Mouse (Mus musculus) heart, postnatal 0 days (tissue): ENCODE measurements around the gene Steap4. TPM values are rescaled to one million over a fixed set of nuclear protein-coding genes. Genes with fewer than 3 reads are reported as not detected.

Experiments used
- ATAC-seq: fragments of 200-750 bp; cut with Nextera tagmentation; 2 replicates; pipeline ENCODE4 v1.8.0; 2017; ENCODE audit warnings: low read depth, moderate number of reproducible peaks, moderate library complexity; ENCODE audit not compliant: insufficient read depth
- DNase-seq: peaks from one replicate; pipeline ENCODE4 v3.0.0-alpha.2; 2016; ENCODE audit warnings: low spot score
- H3K27ac ChIP-seq: fragments of 300-500 bp; sonication (generic); 2 replicates; pipeline ENCODE4 v1.5.1; 2014; ENCODE audit warnings: low read depth, mild to moderate bottlenecking
- H3K27me3 ChIP-seq: fragments of 300-500 bp; sonication (generic); 2 replicates; pipeline ENCODE4 v1.6.1; 2014; ENCODE audit warnings: low read length, mixed read lengths; ENCODE audit not compliant: control insufficient read depth, insufficient read depth
- H3K36me3 ChIP-seq: fragments of 300-500 bp; sonication (generic); replicated peaks from 2 replicates; pipeline ENCODE4 v1.6.1; 2014; ENCODE audit warnings: low read length, mixed read lengths; ENCODE audit not compliant: control insufficient read depth, insufficient read depth
- H3K4me1 ChIP-seq: fragments of 300-500 bp; sonication (generic); 2 replicates; pipeline ENCODE4 v1.6.1; 2014; ENCODE audit warnings: antibody characterized with exemption; ENCODE audit not compliant: control insufficient read depth, insufficient read depth
- H3K4me2 ChIP-seq: fragments of 300-500 bp; sonication (generic); 2 replicates; pipeline ENCODE4 v1.6.1; 2014; ENCODE audit warnings: low read depth, mild to moderate bottlenecking, low read length, moderate library complexity
- H3K4me3 ChIP-seq: fragments of 300-500 bp; sonication (generic); 2 replicates; pipeline ENCODE4 v1.5.1; 2014; ENCODE audit warnings: low read depth, low read length
- H3K9ac ChIP-seq: fragments of 300-500 bp; sonication (generic); replicated peaks from 2 replicates; pipeline ENCODE4 v1.6.1; 2014; ENCODE audit warnings: low read depth, low read length, mixed read lengths
- H3K9me3 ChIP-seq: fragments of 300-500 bp; sonication (generic); replicated peaks from 2 replicates; pipeline ENCODE4 v1.6.1; 2016; ENCODE audit warnings: low read length; ENCODE audit not compliant: control insufficient read depth
- CTCF ChIP-seq: IDR thresholded peaks from 2 replicates; pipeline ENCODE4 v1.5.1; 2016; ENCODE audit warnings: antibody characterized with exemption, control low read depth, low read depth
- EP300 ChIP-seq: IDR thresholded peaks from 2 replicates; pipeline ENCODE4 v1.6.1; 2016; ENCODE audit warnings: antibody characterized with exemption, low read depth
- WGBS: fragments of 180-500 bp; shearing (Covaris S2); extraction: QIAGEN DNeasy Blood & Tissue Kit; methylation state at CpG from one replicate; pipeline ENCODE4 v1.1.7; 2014; 5-methylcytosine and 5-hydroxymethylcytosine counted together
- polyA plus RNA-seq: library from polyadenylated mRNA; unstranded; fragments of >200 nt; fragmentation: Nextera tagmentation; extraction: Ambion mirVana; gene quantifications from 2 replicates; pipeline ENCODE4 v1.2.1, GENCODE M21; 2015
- total RNA-seq: library from RNA; depleted of rRNA; stranded (reverse); fragments of >200 nt; gene quantifications from 2 replicates; pipeline ENCODE4 v1.2.3, GENCODE M21; 2014; ENCODE audit warnings: low replicate concordance

The Steap4 gene
- total and polyA plus RNA-seq, 2 experiments from 2014 or later: 7.0 to 10.6 TPM

DNA sequence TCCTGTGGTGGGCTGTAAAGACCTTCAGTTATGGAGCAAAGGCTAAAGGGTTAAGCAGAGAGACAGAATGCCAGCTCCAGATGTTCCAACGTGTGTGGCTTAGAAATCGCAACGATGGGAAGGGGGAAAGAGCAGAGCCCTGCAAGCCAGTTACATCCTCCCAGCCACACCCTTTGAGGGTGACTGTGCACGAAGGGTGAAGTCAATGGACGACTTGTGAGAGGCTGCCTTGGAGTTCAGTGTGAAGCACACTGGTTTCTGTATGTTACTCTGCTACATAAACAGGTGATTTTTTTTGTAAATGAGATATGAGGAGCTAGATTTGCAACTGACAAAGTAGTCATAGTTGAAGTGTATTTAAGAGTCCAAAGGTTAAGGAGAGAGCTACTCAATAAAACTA, 33.5 kb downstream of the Steap4 start:
- Histone ChIP-seq H3K9ac (no peak overlapping the region), H3K9me3 (no peaks in the 10 kb centered on the region), H3K4me1 (no peaks in the 10 kb centered on the region), H3K27ac (no peak overlapping the region), H3K4me3 (no peak overlapping the region), H3K36me3 (no peaks in the 10 kb centered on the region), H3K27me3 (no peaks in the 10 kb centered on the region), H3K4me2 (no peak overlapping the region)
- DNase-seq (no peak), ATAC-seq (no peak)
- TF ChIP-seq EP300: no peak
- no peak for TF ChIP-seq CTCF
- 47% methylated on average over 5 of the region's 5 CpGs for WGBS

- H3K4me3 ChIP-seq: no peak overlapping the region
- 88% methylated on average over 1 of the region's 1 CpGs for WGBS
- H3K9me3 ChIP-seq: no peaks in the 10 kb centered on the region
- H3K4me2 ChIP-seq: no peak overlapping the region
- no peak for TF ChIP-seq EP300
- no peak for TF ChIP-seq CTCF
- H3K9ac ChIP-seq: no peak overlapping the region
- no peaks in the 10 kb centered on the region for H3K4me1 ChIP-seq
- DNase-seq (no peak), ATAC-seq (no peak)
- no peaks in the 10 kb centered on the region for H3K27me3 ChIP-seq
- H3K27ac ChIP-seq: no peak overlapping the region
- no peaks in the 10 kb centered on the region for H3K36me3 ChIP-seq
Observed at GRCm38 (mm10) chr5:7995288-7995897, 35.1 kb downstream of the Steap4 start.

DNA sequence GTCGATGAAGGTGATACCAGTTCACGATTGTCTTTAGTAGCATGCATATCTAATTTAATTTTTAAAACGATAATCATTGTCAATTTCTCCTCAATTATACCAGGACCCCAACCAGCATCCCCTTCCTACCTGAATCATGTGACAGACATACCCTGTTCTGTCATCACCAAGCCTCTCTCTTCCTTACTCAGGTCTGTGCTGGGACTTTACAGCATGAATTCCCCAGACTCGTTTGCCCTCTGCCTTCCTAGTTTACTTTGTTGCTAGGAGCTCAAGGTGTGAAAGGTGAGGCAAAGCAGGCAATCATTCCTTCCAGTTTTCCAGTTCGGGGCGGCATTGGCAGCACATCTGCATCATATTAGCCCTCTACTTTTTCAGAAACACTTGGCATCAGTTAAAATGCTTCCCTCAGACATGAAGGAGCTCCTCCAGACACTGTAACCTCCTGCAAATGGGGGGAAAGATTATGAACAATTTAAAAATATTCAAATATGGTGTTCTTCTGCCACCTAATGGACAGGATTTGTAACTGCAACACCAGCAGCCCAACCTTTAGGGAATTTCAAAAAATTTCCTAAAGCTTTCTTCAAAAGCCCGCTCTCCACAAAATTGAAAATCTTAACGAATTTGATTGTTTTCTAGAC, 36.3 kb downstream of the Steap4 start:
- H3K4me1 ChIP-seq: no peaks in the 10 kb centered on the region
- ATAC-seq (no peak), DNase-seq (peak; percentile 53)
- H3K4me2 ChIP-seq: no peak overlapping the region
- WGBS: 42% methylated on average over 8 of the region's 8 CpGs
- no peaks in the 10 kb centered on the region for H3K27me3 ChIP-seq
- TF ChIP-seq CTCF (peak; percentile 59), EP300 (no peak)
- H3K9ac ChIP-seq: no peak overlapping the region
- H3K9me3 ChIP-seq: no peaks in the 10 kb centered on the region
- H3K4me3 ChIP-seq: no peak overlapping the region
- H3K27ac ChIP-seq: no peak overlapping the region
- no peaks in the 10 kb centered on the region for H3K36me3 ChIP-seq

DNA sequence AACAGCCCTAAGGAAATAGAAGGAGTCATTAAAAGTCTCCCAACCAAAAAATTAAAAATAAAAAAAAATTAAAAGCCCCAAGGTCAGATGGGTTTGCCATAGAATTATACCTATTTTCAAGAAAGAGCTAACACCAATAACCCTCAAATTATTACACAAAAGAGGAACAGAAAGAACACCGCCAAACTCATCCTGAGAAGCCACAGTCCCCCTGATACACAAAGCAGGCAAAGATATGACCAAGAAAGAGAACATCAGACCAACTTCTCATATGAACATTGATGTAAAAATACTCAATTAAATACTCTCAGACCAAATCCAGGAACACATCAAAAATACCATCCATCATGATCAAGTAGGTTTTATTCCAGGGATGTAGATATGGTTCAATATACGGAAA, 36.8 kb downstream of the Steap4 start:
- Histone ChIP-seq H3K27me3 (no peaks in the 10 kb centered on the region), H3K9ac (no peak overlapping the region), H3K4me2 (no peak overlapping the region), H3K9me3 (no peaks in the 10 kb centered on the region), H3K36me3 (no peaks in the 10 kb centered on the region), H3K27ac (no peak overlapping the region), H3K4me3 (no peak overlapping the region), H3K4me1 (no peaks in the 10 kb centered on the region)
- WGBS: 91% methylated on average over 2 of the region's 2 CpGs
- ATAC-seq (no peak), DNase-seq (no peak)
- TF ChIP-seq CTCF: no peak
- TF ChIP-seq EP300: no peak

DNA sequence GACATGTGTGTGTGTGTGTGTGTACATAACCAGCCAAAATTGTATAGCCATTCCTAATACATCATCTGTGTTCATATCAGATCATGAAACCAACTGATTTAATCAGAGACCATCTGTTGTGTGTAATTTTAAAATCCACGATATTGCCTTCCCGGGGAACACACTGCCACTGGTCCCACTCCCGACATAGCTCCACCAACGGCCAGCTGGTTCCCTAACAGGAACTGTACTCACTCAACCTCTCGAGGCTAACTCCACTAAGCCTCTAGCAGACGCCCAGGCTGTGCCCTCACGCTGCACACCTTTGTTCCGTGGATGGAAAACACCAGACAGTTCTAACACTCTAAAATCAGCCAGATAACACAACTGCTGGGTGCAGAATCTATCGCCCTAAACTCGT, 40.2 kb downstream of the Steap4 start:
- H3K9ac ChIP-seq: no peak overlapping the region
- H3K27me3 ChIP-seq: no peaks in the 10 kb centered on the region
- DNase-seq (no peak), ATAC-seq (no peak)
- 67% methylated on average over 10 of the region's 10 CpGs for WGBS
- H3K4me2 ChIP-seq: no peak overlapping the region
- H3K4me3 ChIP-seq: no peak overlapping the region
- no peaks in the 10 kb centered on the region for H3K4me1 ChIP-seq
- no peaks in the 10 kb centered on the region for H3K36me3 ChIP-seq
- no peak for TF ChIP-seq CTCF
- no peak for TF ChIP-seq EP300
- no peaks in the 10 kb centered on the region for H3K9me3 ChIP-seq
- H3K27ac ChIP-seq: no peak overlapping the region

- Histone ChIP-seq H3K9me3 (no peaks in the 10 kb centered on the region), H3K9ac (no peak overlapping the region), H3K4me3 (no peak overlapping the region), H3K36me3 (no peaks in the 10 kb centered on the region), H3K27me3 (no peaks in the 10 kb centered on the region), H3K27ac (no peak overlapping the region), H3K4me2 (no peak overlapping the region), H3K4me1 (no peaks in the 10 kb centered on the region)
- DNase-seq: no peak
- ATAC-seq: no peak
- TF ChIP-seq CTCF: no peak
- TF ChIP-seq EP300: no peak
Observed at GRCm38 (mm10) chr5:8002827-8003226, 42.6 kb downstream of the Steap4 start.
